Mouse (Mus musculus): ENCODE measurements around the gene Poln. TPM values are rescaled to one million over a fixed set of nuclear protein-coding genes. Genes with fewer than 3 reads are reported as not detected.

Gene Poln
- total RNA-seq (2023): under 1 TPM; 0.40 to 0.51 TPM

DNA sequence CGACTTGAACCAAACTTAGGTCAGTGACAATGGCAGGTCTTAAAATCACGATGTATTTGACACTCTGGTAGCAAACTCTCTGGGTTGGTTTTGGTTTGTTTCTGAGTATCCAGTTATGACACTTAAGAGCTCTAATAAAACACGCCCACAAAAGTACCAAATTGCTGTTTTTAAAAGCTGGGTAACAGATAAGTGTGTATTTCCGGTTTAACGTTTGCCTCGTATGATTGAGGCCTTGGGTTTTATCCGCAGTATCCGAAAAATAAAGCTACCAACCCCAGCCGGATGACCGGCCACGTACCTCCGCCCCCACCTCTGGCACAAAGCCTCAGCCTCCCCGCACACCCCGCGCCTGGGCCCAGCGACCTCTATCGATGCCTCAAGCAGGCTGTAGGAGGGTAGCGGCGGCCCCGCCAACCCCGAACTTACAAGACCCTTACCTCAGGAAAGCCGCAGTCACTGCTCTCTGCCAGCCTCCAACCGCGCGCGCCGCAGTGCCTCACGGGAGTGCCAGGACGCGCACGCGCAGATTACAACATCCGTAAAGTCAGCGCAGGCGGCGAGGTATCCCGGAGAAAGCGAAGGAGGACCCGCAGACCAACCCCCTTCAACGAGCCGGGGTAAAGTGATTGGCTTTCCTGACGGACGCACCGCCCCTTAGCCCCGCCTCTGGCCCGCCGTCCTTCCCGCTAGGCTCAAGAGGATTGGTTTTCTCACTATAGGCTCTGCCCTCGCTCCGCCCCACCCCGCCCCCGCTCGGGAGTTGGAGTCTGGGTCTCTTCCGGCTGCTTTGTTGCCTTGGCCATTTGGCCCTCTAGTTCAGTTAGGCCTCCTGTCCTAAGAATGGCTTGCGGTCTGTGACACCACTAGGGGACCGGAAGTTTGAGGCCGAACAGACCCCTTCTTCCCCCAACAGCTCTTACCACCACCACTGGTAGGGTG is at the start of gene Poln, which contains the start of gene Haus3:
Poln (minus strand) TSS at position 499 of the 942 bp plus-strand sequence.
Haus3 (minus strand) TSS at position 578 of the 942 bp plus-strand sequence.

GRCm38 (mm10) chr5:34187601-34188316 is 18.5 kb upstream of the Poln start, which contains the start of gene Mxd4:
Mxd4 (minus strand) TSS chr5:34187720.

GRCm38 (mm10) chr5:33995843-33996693 is 173.2 kb downstream of the Poln start, which contains the start of gene Nat8l:
Nat8l (plus strand) TSS chr5:33995984.

DNA sequence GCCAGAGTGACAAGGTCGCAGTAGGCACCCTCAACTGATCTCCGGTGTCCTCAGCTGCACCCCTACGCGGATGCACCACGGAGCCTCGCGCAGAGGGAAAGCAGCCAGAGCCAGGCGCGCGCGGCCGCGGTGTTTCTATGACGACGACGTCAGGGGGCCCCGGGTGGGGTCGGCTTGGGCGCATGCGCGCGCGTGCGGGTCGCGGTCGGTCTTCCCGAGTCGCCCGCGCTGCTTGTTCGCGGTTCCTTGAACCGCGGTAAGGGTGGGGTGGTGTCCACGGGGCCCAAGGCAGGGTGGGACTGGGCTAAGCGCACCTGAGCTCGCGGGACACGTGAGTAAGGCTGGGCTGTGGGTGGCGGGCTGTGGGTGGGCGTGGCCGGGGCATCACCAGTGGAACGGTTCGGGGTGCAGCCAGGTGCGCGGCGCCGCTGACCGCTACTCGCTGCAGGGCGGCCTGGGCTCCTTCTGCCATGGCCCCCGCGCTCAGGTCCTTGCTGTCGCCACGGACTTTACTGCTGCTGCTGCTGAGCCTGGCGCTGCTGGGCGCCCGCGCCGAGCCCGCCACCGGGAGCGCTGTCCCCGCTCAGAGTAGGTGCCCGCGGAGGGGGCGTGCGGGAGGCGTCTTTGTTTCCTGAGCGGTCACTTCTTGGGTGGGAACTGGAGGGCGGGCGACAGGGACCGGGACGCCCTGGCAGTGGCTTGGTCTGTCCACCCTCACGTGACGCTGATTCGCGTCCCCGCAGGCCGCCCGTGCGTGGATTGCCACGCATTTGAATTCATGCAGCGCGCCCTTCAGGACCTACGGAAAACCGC is 185.7 kb downstream of the Poln start, which contains the start of gene Gm1673:
Gm1673 (plus strand) TSS at position 125 of the 813 bp plus-strand sequence.

Other genes with a start within 250 kb of the Poln start
- 10 to 100 TPM; 23.8 to 28.6 TPM for gene Nelfa, start 233.0 kb downstream of the Poln start, total RNA-seq (2023)
- gene Gm1673, start 186.0 kb downstream of the Poln start, total RNA-seq (2023): 10 to 100 TPM; 19.3 to 19.9 TPM
- 10 to 100 TPM; 24.2 to 24.6 TPM for gene Nat8l, start 173.5 kb downstream of the Poln start, total RNA-seq (2023)
- 10 to 100 TPM; 15.1 to 15.2 TPM for gene Haus3, start 79 bp upstream of the Poln start, total RNA-seq (2023)
- gene Mxd4, start 18.3 kb upstream of the Poln start, total RNA-seq (2023): 10 to 100 TPM; 57.1 to 60.3 TPM
- 1 to 10 TPM; 3.6 to 4.7 TPM for gene Zfyve28, start 119.0 kb upstream of the Poln start, total RNA-seq (2023)
- under 1 TPM in 1 of 2 experiments, not detected in 1; 0.29 TPM for gene Cfap99, start 119.2 kb upstream of the Poln start, total RNA-seq (2023)
- 100 to 1,000 TPM; 126 to 132 TPM for gene Rnf4, start 166.8 kb upstream of the Poln start, total RNA-seq (2023)
- gene Fam193a, start 200.5 kb upstream of the Poln start, total RNA-seq (2023): 10 to 100 TPM; 43.4 to 44.7 TPM